Mouse (Mus musculus) heart, postnatal 0 days (tissue): Measurements from ENCODE around the gene Rhbg. TPM values are rescaled to one million over a fixed set of nuclear protein-coding genes. Genes with fewer than 3 reads are reported as not detected.

Source experiments
- ATAC-seq: fragments of 200-750 bp; cut with Nextera tagmentation; 2 replicates; pipeline ENCODE4 v1.8.0; 2017; ENCODE audit warnings: low read depth, moderate number of reproducible peaks, moderate library complexity; ENCODE audit not compliant: insufficient read depth
- DNase-seq: peaks from one replicate; pipeline ENCODE4 v3.0.0-alpha.2; 2016; ENCODE audit warnings: low spot score
- H3K27ac ChIP-seq: fragments of 300-500 bp; sonication (generic); 2 replicates; pipeline ENCODE4 v1.5.1; 2014; ENCODE audit warnings: low read depth, mild to moderate bottlenecking
- H3K27me3 ChIP-seq: fragments of 300-500 bp; sonication (generic); 2 replicates; pipeline ENCODE4 v1.6.1; 2014; ENCODE audit warnings: low read length, mixed read lengths; ENCODE audit not compliant: control insufficient read depth, insufficient read depth
- H3K36me3 ChIP-seq: fragments of 300-500 bp; sonication (generic); replicated peaks from 2 replicates; pipeline ENCODE4 v1.6.1; 2014; ENCODE audit warnings: low read length, mixed read lengths; ENCODE audit not compliant: control insufficient read depth, insufficient read depth
- H3K4me1 ChIP-seq: fragments of 300-500 bp; sonication (generic); 2 replicates; pipeline ENCODE4 v1.6.1; 2014; ENCODE audit warnings: antibody characterized with exemption; ENCODE audit not compliant: control insufficient read depth, insufficient read depth
- H3K4me2 ChIP-seq: fragments of 300-500 bp; sonication (generic); 2 replicates; pipeline ENCODE4 v1.6.1; 2014; ENCODE audit warnings: low read depth, mild to moderate bottlenecking, low read length, moderate library complexity
- H3K4me3 ChIP-seq: fragments of 300-500 bp; sonication (generic); 2 replicates; pipeline ENCODE4 v1.5.1; 2014; ENCODE audit warnings: low read depth, low read length
- H3K9ac ChIP-seq: fragments of 300-500 bp; sonication (generic); replicated peaks from 2 replicates; pipeline ENCODE4 v1.6.1; 2014; ENCODE audit warnings: low read depth, low read length, mixed read lengths
- H3K9me3 ChIP-seq: fragments of 300-500 bp; sonication (generic); replicated peaks from 2 replicates; pipeline ENCODE4 v1.6.1; 2016; ENCODE audit warnings: low read length; ENCODE audit not compliant: control insufficient read depth
- CTCF ChIP-seq: IDR thresholded peaks from 2 replicates; pipeline ENCODE4 v1.5.1; 2016; ENCODE audit warnings: antibody characterized with exemption, control low read depth, low read depth
- EP300 ChIP-seq: IDR thresholded peaks from 2 replicates; pipeline ENCODE4 v1.6.1; 2016; ENCODE audit warnings: antibody characterized with exemption, low read depth
- WGBS: fragments of 180-500 bp; shearing (Covaris S2); extraction: QIAGEN DNeasy Blood & Tissue Kit; methylation state at CpG from one replicate; pipeline ENCODE4 v1.1.7; 2014; 5-methylcytosine and 5-hydroxymethylcytosine counted together
- polyA plus RNA-seq: library from polyadenylated mRNA; unstranded; fragments of >200 nt; fragmentation: Nextera tagmentation; extraction: Ambion mirVana; gene quantifications from 2 replicates; pipeline ENCODE4 v1.2.1, GENCODE M21; 2015
- total RNA-seq: library from RNA; depleted of rRNA; stranded (reverse); fragments of >200 nt; gene quantifications from 2 replicates; pipeline ENCODE4 v1.2.3, GENCODE M21; 2014; ENCODE audit warnings: low replicate concordance

The Rhbg gene
- total and polyA plus RNA-seq, 2 experiments from 2014 or later, result not detected

- Histone ChIP-seq H3K4me2 (no peak overlapping the region), H3K36me3 (no peaks in the 10 kb centered on the region), H3K27me3 (peaks cover 77% of the 10 kb centered on the region), H3K27ac (no peak overlapping the region), H3K4me1 (no peaks in the 10 kb centered on the region), H3K4me3 (no peak overlapping the region), H3K9me3 (no peaks in the 10 kb centered on the region), H3K9ac (no peak overlapping the region)
- ATAC-seq (no peak), DNase-seq (no peak)
- TF ChIP-seq CTCF, result no peak
- no peak for TF ChIP-seq EP300
- WGBS, result 50% methylated on average over 8 of the region's 8 CpGs
These were observed 20.5 kb downstream of the Rhbg start for GRCm38 (mm10) chr3:88234041-88234440.

- no peaks in the 10 kb centered on the region for H3K9me3 ChIP-seq
- DNase-seq (no peak), ATAC-seq (no peak)
- no peaks in the 10 kb centered on the region for H3K36me3 ChIP-seq
- H3K4me3 ChIP-seq, result no peak overlapping the region
- TF ChIP-seq CTCF (no peak), EP300 (no peak)
- no peak overlapping the region for H3K9ac ChIP-seq
- H3K27ac ChIP-seq, result no peak overlapping the region
- H3K4me1 ChIP-seq, result no peaks in the 10 kb centered on the region
- WGBS, result 26% methylated on average over 7 of the region's 7 CpGs
- peaks cover 68% of the 10 kb centered on the region for H3K27me3 ChIP-seq
- no peak overlapping the region for H3K4me2 ChIP-seq
These were observed 21.5 kb downstream of the Rhbg start for GRCm38 (mm10) chr3:88232851-88233649.

- Histone ChIP-seq H3K4me1 (no peaks in the 10 kb centered on the region), H3K4me3 (no peak overlapping the region)
- 49% methylated on average over 7 of the region's 7 CpGs for WGBS
These were observed 22.2 kb downstream of the Rhbg start for GRCm38 (mm10) chr3:88232301-88232702.

GRCm38 (mm10) chr3:88231061-88231641 lies 23.4 kb downstream of the Rhbg start:
- H3K36me3 ChIP-seq, result no peaks in the 10 kb centered on the region
- TF ChIP-seq CTCF (no peak), EP300 (no peak)
- 64% methylated on average over 1 of the region's 1 CpGs for WGBS

More at GRCm38 (mm10) chr3:88232301-88232702, 22.2 kb downstream of the Rhbg start:
- Histone ChIP-seq H3K27ac (no peak overlapping the region), H3K9ac (no peak overlapping the region), H3K36me3 (no peaks in the 10 kb centered on the region), H3K9me3 (no peaks in the 10 kb centered on the region), H3K27me3 (peaks cover 66% of the 10 kb centered on the region), H3K4me2 (no peak overlapping the region)
- no peak for TF ChIP-seq EP300
- TF ChIP-seq CTCF, result no peak
- DNase-seq, result no peak
- no peak for ATAC-seq

GRCm38 (mm10) chr3:88230262-88231047 lies 24.1 kb downstream of the Rhbg start:
- no peaks in the 10 kb centered on the region for H3K36me3 ChIP-seq
- no peak overlapping the region for H3K27ac ChIP-seq
- no peak overlapping the region for H3K4me3 ChIP-seq
- H3K4me1 ChIP-seq, result no peaks in the 10 kb centered on the region
- no peaks in the 10 kb centered on the region for H3K9me3 ChIP-seq
- H3K9ac ChIP-seq, result no peak overlapping the region
- H3K27me3 ChIP-seq, result peaks cover 60% of the 10 kb centered on the region
- TF ChIP-seq CTCF (no peak), EP300 (no peak)
- WGBS, result 50% methylated on average over 17 of the region's 17 CpGs
- DNase-seq (no peak), ATAC-seq (no peak)
- H3K4me2 ChIP-seq, result no peak overlapping the region

More at GRCm38 (mm10) chr3:88231061-88231641, 23.4 kb downstream of the Rhbg start:
- no peak for DNase-seq
- H3K4me1 ChIP-seq, result no peaks in the 10 kb centered on the region
- H3K27me3 ChIP-seq, result peaks cover 61% of the 10 kb centered on the region
- H3K4me3 ChIP-seq, result no peak overlapping the region
- H3K27ac ChIP-seq, result no peak overlapping the region
- no peak for ATAC-seq
- H3K9me3 ChIP-seq, result no peaks in the 10 kb centered on the region
- H3K9ac ChIP-seq, result no peak overlapping the region
- no peak overlapping the region for H3K4me2 ChIP-seq
